Mouse (Mus musculus) kidney, postnatal 0 days (tissue): ENCODE data around the gene Acox1. TPM values are rescaled to one million over a fixed set of nuclear protein-coding genes. Genes with fewer than 3 reads are reported as not detected.

Source experiments
- ATAC-seq: fragments of 200-750 bp; cut with Nextera tagmentation; replicated peaks from 2 replicates; pipeline ENCODE4 v1.8.0; 2017; ENCODE audit warnings: low read depth, moderate number of reproducible peaks, moderate TSS enrichment, moderate library complexity; ENCODE audit not compliant: low FRiP score
- DNase-seq: peaks from one replicate; pipeline ENCODE4 v3.0.0-alpha.2; 2016; ENCODE audit warnings: low spot score
- H3K27ac ChIP-seq: fragments of 300-500 bp; sonication (generic); 2 replicates; pipeline ENCODE4 v1.5.1; 2014; ENCODE audit warnings: mild to moderate bottlenecking
- H3K27me3 ChIP-seq: fragments of 300-500 bp; sonication (generic); 2 replicates; pipeline ENCODE4 v1.6.1; 2014; ENCODE audit warnings: low read length, mixed read lengths; ENCODE audit not compliant: insufficient read depth
- H3K36me3 ChIP-seq: fragments of 300-500 bp; sonication (generic); 2 replicates; pipeline ENCODE4 v1.6.1; 2014; ENCODE audit warnings: low read length, mixed read lengths; ENCODE audit not compliant: insufficient read depth
- H3K4me1 ChIP-seq: fragments of 300-500 bp; sonication (generic); replicated peaks from 2 replicates; pipeline ENCODE4 v1.6.1; 2014; ENCODE audit warnings: antibody characterized with exemption, low read length, mixed read lengths; ENCODE audit not compliant: insufficient read depth
- H3K4me2 ChIP-seq: fragments of 300-500 bp; sonication (generic); 2 replicates; pipeline ENCODE4 v1.6.1; 2014; ENCODE audit warnings: mild to moderate bottlenecking, low read length, moderate library complexity, mixed read lengths
- H3K4me3 ChIP-seq: fragments of 300-500 bp; sonication (generic); replicated peaks from 2 replicates; pipeline ENCODE4 v1.5.1; 2014; ENCODE audit warnings: low read depth, low read length
- H3K9ac ChIP-seq: fragments of 300-500 bp; sonication (generic); 2 replicates; pipeline ENCODE4 v1.6.1; 2014; ENCODE audit warnings: low read depth, low read length
- H3K9me3 ChIP-seq: fragments of 300-500 bp; sonication (generic); replicated peaks from 2 replicates; pipeline ENCODE4 v1.6.1; 2016; ENCODE audit warnings: low read length, inconsistent platforms, mixed read lengths
- CTCF ChIP-seq: IDR thresholded peaks from 2 replicates; pipeline ENCODE4 v1.5.1; 2016; ENCODE audit warnings: antibody characterized with exemption, low read depth, mild to moderate bottlenecking, moderate library complexity
- WGBS: fragments of 180-500 bp; shearing (Covaris S2); extraction: QIAGEN DNeasy Blood & Tissue Kit; methylation state at CpG from one replicate; pipeline ENCODE4 v1.1.7; 2014; 5-methylcytosine and 5-hydroxymethylcytosine counted together
- polyA plus RNA-seq: library from polyadenylated mRNA; unstranded; fragments of >200 nt; fragmentation: Nextera tagmentation; extraction: Ambion mirVana; gene quantifications from 2 replicates; pipeline ENCODE4 v1.2.1, GENCODE M21; 2015

Acox1 gene
- polyA plus RNA-seq, 1 experiment from 2014 or later = 55.5 TPM

- Histone ChIP-seq H3K4me3 (peak within 1 kb of the TSS; percentile 66), H3K9me3 (no peaks in the 10 kb centered on the region), H3K4me2 (peak within 1 kb of the TSS; percentile 87), H3K9ac (peak within 1 kb of the TSS; percentile 87), H3K27ac (peak within 1 kb of the TSS; percentile 93), H3K4me1 (peaks cover 20% of the 10 kb centered on the region), H3K27me3 (no peaks in the 10 kb centered on the region), H3K36me3 (peaks cover 21% of the 10 kb centered on the region; the same call in 1 of the 2 replicates)
- peak; percentile 99 for DNase-seq
- TF ChIP-seq CTCF = 0 out of 2 replicates have a peak, but pooled peaks have one; percentile 5
- peak; percentile 88 for ATAC-seq
- under 1% methylated on average over 40 of the region's 40 CpGs for WGBS
Measured at GRCm38 (mm10) chr11:116167884-116168439, 30.9 kb downstream of the Acox1 start, which contains the start of gene Fbf1. Fbf1 (minus strand) TSS chr11:116168166.

DNA sequence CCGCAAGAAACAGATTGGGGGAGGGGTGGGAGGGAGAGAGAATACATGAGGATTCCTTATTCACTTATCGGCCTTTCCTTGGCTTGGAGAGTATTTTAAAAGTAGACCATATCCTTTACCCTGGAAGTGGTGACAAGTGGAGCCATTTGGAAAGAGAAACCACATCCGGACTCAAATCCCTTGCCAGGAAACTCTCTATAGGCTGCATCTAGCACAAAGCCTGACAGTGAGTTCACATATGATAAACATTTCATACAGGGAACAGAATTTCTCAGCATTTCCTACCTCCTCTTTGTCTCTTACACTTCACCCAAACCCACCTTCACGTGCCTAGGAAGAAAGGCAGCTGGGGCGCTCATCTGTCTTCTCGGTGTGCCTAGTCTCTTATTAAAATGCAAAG lies 31.6 kb downstream of the Acox1 start:
- no peak for TF ChIP-seq CTCF
- no peaks in the 10 kb centered on the region for H3K27me3 ChIP-seq
- DNase-seq (peak; percentile 83), ATAC-seq (no peak)
- H3K4me1 ChIP-seq = peaks cover 20% of the 10 kb centered on the region
- no peaks in the 10 kb centered on the region for H3K9me3 ChIP-seq
- H3K4me3 ChIP-seq = peak overlapping the region; percentile 66
- peak overlapping the region; percentile 87 for H3K4me2 ChIP-seq
- peak overlapping the region; percentile 87 for H3K9ac ChIP-seq
- peaks cover 17% of the 10 kb centered on the region; the same call in 1 of the 2 replicates for H3K36me3 ChIP-seq
- peak overlapping the region; percentile 93 for H3K27ac ChIP-seq
- WGBS = 4% methylated on average over 6 of the region's 6 CpGs

DNA sequence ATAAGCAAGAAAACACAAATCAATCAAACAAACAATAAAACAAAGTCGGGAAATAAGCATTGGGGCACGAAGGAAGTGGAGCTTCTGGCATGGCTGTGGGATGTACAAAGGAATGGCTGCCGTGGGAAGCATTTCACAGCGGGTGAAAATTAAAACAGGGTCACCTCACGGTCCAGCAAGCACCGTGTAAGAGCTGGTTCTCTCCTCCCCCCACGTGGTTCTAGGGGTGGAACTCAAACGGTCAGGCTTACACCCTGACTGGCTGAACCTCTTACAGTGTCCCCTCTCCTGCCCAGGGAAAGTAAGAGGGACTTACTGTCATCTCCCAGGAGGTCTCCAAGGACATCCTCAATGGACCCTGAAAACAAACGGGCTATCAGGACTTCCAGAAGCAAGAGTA lies 35.8 kb downstream of the Acox1 start:
- Histone ChIP-seq H3K4me3 (no peak overlapping the region), H3K9ac (0 out of 2 replicates have a peak overlapping the region, but pooled peaks have one; percentile 5), H3K9me3 (no peaks in the 10 kb centered on the region), H3K27ac (peak overlapping the region; percentile 54), H3K27me3 (no peaks in the 10 kb centered on the region), H3K4me1 (peaks cover 20% of the 10 kb centered on the region), H3K36me3 (peaks cover 19% of the 10 kb centered on the region; the same call in 1 of the 2 replicates), H3K4me2 (no peak overlapping the region)
- ATAC-seq (peak; percentile 73), DNase-seq (peak; percentile 74)
- WGBS = 17% methylated on average over 9 of the region's 9 CpGs
- no peak for TF ChIP-seq CTCF

DNA sequence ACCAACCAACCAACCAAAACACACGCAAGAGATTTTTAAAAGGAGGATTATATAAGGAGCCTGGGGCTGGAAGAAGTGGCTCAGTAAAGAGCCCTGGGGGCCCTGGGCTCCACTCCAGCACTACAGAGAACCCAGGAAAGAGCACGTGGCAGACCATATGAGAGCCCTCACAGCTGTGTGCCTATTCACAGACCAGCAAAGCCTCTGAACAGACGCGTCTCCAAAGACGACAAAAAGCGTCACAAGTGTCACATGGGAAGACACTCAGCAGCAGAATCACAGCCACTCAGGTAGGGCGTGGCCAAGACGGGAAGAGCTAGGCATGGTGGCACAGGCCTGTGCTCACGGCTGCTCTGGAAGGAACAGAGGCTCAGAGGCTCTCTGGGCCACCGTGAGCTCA lies 36.7 kb downstream of the Acox1 start:
- Histone ChIP-seq H3K9me3 (no peaks in the 10 kb centered on the region), H3K4me2 (no peak overlapping the region), H3K27me3 (no peaks in the 10 kb centered on the region), H3K4me1 (peaks cover 19% of the 10 kb centered on the region), H3K27ac (no peak overlapping the region), H3K36me3 (peaks cover 26% of the 10 kb centered on the region; the same call in 1 of the 2 replicates), H3K4me3 (no peak overlapping the region), H3K9ac (no peak overlapping the region)
- ATAC-seq (no peak), DNase-seq (no peak)
- no peak for TF ChIP-seq CTCF
- WGBS = 78% methylated on average over 10 of the region's 10 CpGs

- no peak for DNase-seq
- H3K4me2 ChIP-seq = no peak overlapping the region
- H3K36me3 ChIP-seq = peaks cover 33% of the 10 kb centered on the region; the same call in 1 of the 2 replicates
- no peak overlapping the region for H3K9ac ChIP-seq
- H3K9me3 ChIP-seq = no peaks in the 10 kb centered on the region
- ATAC-seq = no peak
- H3K27me3 ChIP-seq = no peaks in the 10 kb centered on the region
- 70% methylated on average over 12 of the region's 12 CpGs for whole genome bisulfite sequencing
- TF ChIP-seq CTCF = no peak
- peaks cover 12% of the 10 kb centered on the region; the same call in 1 of the 2 replicates for H3K4me1 ChIP-seq
- no peak overlapping the region for H3K4me3 ChIP-seq
- no peak overlapping the region for H3K27ac ChIP-seq
Measured at GRCm38 (mm10) chr11:116161312-116161711, 37.5 kb downstream of the Acox1 start.

DNA sequence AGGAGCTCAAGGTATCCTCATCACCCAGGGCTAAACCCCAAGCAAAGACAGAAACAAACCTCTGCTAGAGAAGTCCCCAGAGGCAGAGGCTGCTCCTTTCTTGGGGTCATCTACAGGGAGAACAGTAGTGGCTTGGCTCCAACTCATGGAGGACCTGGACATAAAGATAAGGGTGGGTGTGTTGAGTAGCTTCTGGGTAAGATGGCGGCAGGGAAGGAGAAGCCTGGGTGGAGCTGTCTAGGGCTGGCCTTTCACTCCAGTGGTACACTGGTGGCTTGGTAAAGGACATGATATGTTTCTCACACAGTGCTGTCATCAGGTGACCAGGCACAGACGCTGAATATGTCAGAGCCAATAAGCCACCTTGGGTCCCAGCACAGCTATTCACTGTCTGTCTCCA lies 47.9 kb downstream of the Acox1 start:
- no peak overlapping the region for H3K4me2 ChIP-seq
- DNase-seq (no peak), ATAC-seq (no peak)
- H3K27me3 ChIP-seq = no peaks in the 10 kb centered on the region
- no peaks in the 10 kb centered on the region for H3K9me3 ChIP-seq
- no peaks in the 10 kb centered on the region for H3K4me1 ChIP-seq
- WGBS = 94% methylated on average over 2 of the region's 2 CpGs
- H3K9ac ChIP-seq = no peak overlapping the region
- no peak for TF ChIP-seq CTCF
- H3K27ac ChIP-seq = no peak overlapping the region
- H3K36me3 ChIP-seq = peaks cover 68% of the 10 kb centered on the region
- no peak overlapping the region for H3K4me3 ChIP-seq
